Mouse (Mus musculus) cerebellum, adult (tissue): ENCODE results near the gene Tmem238.
A peak's percentile ranks its signal among the peaks of the same experiment; 100 is the strongest.

ENCODE experiments used
- ATAC-seq: cut with Nextera tagmentation; 2 replicates; pipeline ENCODE4 v1.9.2; 2017; ENCODE audit warnings: mild to moderate bottlenecking, moderate library complexity, mixed read lengths; ENCODE audit not compliant: insufficient number of reproducible peaks, low FRiP score, low TSS enrichment

Tmem238 gene

GRCm38 (mm10) chr7:4748321-4748720, 41.1 kb downstream of the Tmem238 start:
- no peak for ATAC-seq

GRCm38 (mm10) chr7:4747156-4747899, 42.1 kb downstream of the Tmem238 start:
- ATAC-seq: no peak

GRCm38 (mm10) chr7:4746326-4746980, 43.0 kb downstream of the Tmem238 start:
- ATAC-seq: no peak

- ATAC-seq: no peak
Measured at GRCm38 (mm10) chr7:4744886-4745285, 44.6 kb downstream of the Tmem238 start.

- no peak for ATAC-seq
Measured at GRCm38 (mm10) chr7:4743354-4743753, 46.1 kb downstream of the Tmem238 start.

- ATAC-seq: no peak
Measured at GRCm38 (mm10) chr7:4742482-4742819, 47.0 kb downstream of the Tmem238 start.

- no peak for ATAC-seq
Measured at GRCm38 (mm10) chr7:4741672-4742481, 47.6 kb downstream of the Tmem238 start.

GRCm38 (mm10) chr7:4741151-4741550, 48.3 kb downstream of the Tmem238 start:
- no peak for ATAC-seq

- peak; percentile 6; the same call in 1 of the 2 replicates for ATAC-seq
Measured at GRCm38 (mm10) chr7:4740309-4740727, 49.1 kb downstream of the Tmem238 start.

- peak; percentile 95 for ATAC-seq
Measured at GRCm38 (mm10) chr7:4739544-4740275, 49.7 kb downstream of the Tmem238 start, which contains the start of gene Kmt5c. Kmt5c (plus strand) TSS chr7:4740115.

GRCm38 (mm10) chr7:4739041-4739543, 50.4 kb downstream of the Tmem238 start:
- ATAC-seq: no peak
